Mouse (Mus musculus) limb, embryonic 11.5 days (tissue): ENCODE measurements around the gene Rrp7a. TPM values are rescaled to one million over a fixed set of nuclear protein-coding genes. Genes with fewer than 3 reads are reported as not detected.
"Not testable (repeated sequence)": the region's sequence is repeated elsewhere in the genome, so short reads cannot be mapped to it uniquely, and the experiment has no call there.

ENCODE experiments used
- ATAC-seq: fragments of 200-750 bp; cut with Nextera tagmentation; 2 replicates; pipeline ENCODE4 v1.8.0; 2017; ENCODE audit warnings: low read depth; ENCODE audit not compliant: insufficient number of reproducible peaks, low FRiP score, low TSS enrichment
- DNase-seq: peaks from one replicate; pipeline ENCODE4 v3.0.0-alpha.2; 2015; ENCODE audit warnings: low spot score
- H3K27ac ChIP-seq: fragments of 300-500 bp; sonication (generic); replicated peaks from 2 replicates; pipeline ENCODE4 v1.5.1; 2014; ENCODE audit warnings: low read depth, mild to moderate bottlenecking, low read length
- H3K27me3 ChIP-seq: fragments of 300-500 bp; sonication (generic); 2 replicates; pipeline ENCODE4 v1.6.1; 2014; ENCODE audit warnings: mild to moderate bottlenecking, low read length, mixed read lengths; ENCODE audit not compliant: control insufficient read depth, insufficient read depth
- H3K36me3 ChIP-seq: fragments of 300-500 bp; sonication (generic); 2 replicates; pipeline ENCODE4 v1.6.1; 2014; ENCODE audit warnings: mild to moderate bottlenecking, low read length, moderate library complexity, mixed read lengths; ENCODE audit not compliant: control insufficient read depth, insufficient read depth
- H3K4me1 ChIP-seq: fragments of 300-500 bp; sonication (generic); 2 replicates; pipeline ENCODE4 v1.6.1; 2014; ENCODE audit warnings: low read length, mixed read lengths; ENCODE audit not compliant: control insufficient read depth, insufficient read depth
- H3K4me2 ChIP-seq: fragments of 300-500 bp; sonication (generic); 2 replicates; pipeline ENCODE4 v1.6.1; 2014; ENCODE audit warnings: low read depth, mild to moderate bottlenecking, moderate library complexity; ENCODE audit not compliant: severe bottlenecking
- H3K4me3 ChIP-seq: fragments of 300-500 bp; sonication (generic); 2 replicates; pipeline ENCODE4 v1.5.1; 2014; ENCODE audit warnings: low read depth, low read length
- H3K9ac ChIP-seq: fragments of 300-500 bp; sonication (generic); 2 replicates; pipeline ENCODE4 v1.6.1; 2014; ENCODE audit warnings: mild to moderate bottlenecking, low read length
- H3K9me3 ChIP-seq: fragments of 300-500 bp; sonication (generic); 2 replicates; pipeline ENCODE4 v1.6.1; 2016; ENCODE audit warnings: low read length; ENCODE audit not compliant: control insufficient read depth
- WGBS: fragments of 180-500 bp; shearing (Covaris S2); extraction: QIAGEN DNeasy Blood & Tissue Kit; methylation state at CpG from one replicate; pipeline ENCODE4 v1.1.7; 2014; 5-methylcytosine and 5-hydroxymethylcytosine counted together
- polyA plus RNA-seq: library from polyadenylated mRNA; unstranded; fragments of >200 nt; fragmentation: Nextera tagmentation; extraction: Ambion mirVana; gene quantifications from 2 replicates; pipeline ENCODE4 v1.2.1, GENCODE M21; 2014

Rrp7a gene
- polyA plus RNA-seq, 1 experiment from 2014 or later: 53.5 TPM

DNA sequence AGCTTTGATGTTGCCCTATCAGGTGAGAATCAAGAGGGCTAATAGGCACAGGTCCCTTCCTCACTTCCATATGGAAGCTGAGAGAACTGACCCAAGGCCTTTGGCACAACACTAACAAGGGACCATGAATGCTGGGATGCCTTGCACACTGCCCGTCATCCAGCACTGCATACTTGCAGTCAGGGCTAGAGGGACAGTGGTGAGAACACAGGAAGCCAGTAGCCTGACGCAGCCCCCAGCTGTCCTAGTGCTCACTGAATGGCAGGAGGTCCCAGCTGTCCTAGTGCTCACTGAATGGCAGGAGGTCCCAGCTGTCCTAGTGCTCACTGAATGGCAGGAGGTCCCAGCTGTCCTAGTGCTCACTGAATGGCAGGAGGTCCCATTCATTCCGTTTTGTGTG is 4.4 kb upstream of the Rrp7a start:
- not testable (repeated sequence) for DNase-seq, H3K9ac ChIP-seq, H3K27me3 ChIP-seq, ATAC-seq, H3K9me3 ChIP-seq, H3K4me3 ChIP-seq, H3K4me1 ChIP-seq, H3K4me2 ChIP-seq, H3K27ac ChIP-seq
- peaks cover 26% of the 10 kb centered on the region for H3K36me3 ChIP-seq
- WGBS: 84% methylated on average over 3 of the region's 3 CpGs

DNA sequence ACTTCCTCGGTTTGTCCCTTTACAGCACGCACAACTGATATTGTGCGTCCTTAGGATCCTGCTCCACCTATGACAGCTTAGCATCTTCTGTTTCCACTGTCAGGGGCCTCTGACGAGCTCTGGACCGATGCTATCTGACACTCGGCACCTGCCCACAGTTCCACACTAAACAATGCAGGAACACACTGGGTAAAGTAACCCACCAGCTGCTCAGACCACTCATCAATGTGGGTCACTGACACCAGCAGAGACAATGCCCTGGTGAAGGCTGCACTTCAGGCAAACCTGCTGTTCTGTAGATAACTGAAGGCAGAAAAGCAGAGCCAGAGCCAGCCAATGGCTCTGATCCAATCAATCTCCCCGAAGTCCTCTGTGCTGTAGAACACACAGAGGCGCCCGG is 4.0 kb upstream of the Rrp7a start:
- no peak overlapping the region for H3K4me2 ChIP-seq
- ATAC-seq (no peak), DNase-seq (no peak)
- 94% methylated on average over 9 of the region's 9 CpGs for WGBS
- no peaks in the 10 kb centered on the region for H3K9me3 ChIP-seq
- H3K4me1 ChIP-seq: peaks cover 3% of the 10 kb centered on the region; the same call in 1 of the 2 replicates
- no peak overlapping the region for H3K27ac ChIP-seq
- H3K36me3 ChIP-seq: peaks cover 26% of the 10 kb centered on the region
- no peak overlapping the region for H3K4me3 ChIP-seq
- no peak overlapping the region for H3K9ac ChIP-seq
- H3K27me3 ChIP-seq: no peaks in the 10 kb centered on the region

- H3K4me3 ChIP-seq: no peak overlapping the region
- WGBS: 62% methylated on average over 5 of the region's 5 CpGs
- no peak overlapping the region for H3K4me2 ChIP-seq
- no peaks in the 10 kb centered on the region for H3K9me3 ChIP-seq
- H3K27ac ChIP-seq: 0 out of 2 replicates have a peak overlapping the region, but pooled peaks have one; percentile 18
- no peak overlapping the region; the same call in 1 of the 2 replicates for H3K9ac ChIP-seq
- ATAC-seq: no peak
- DNase-seq: no peak
- peaks cover 3% of the 10 kb centered on the region; the same call in 1 of the 2 replicates for H3K4me1 ChIP-seq
- H3K27me3 ChIP-seq: no peaks in the 10 kb centered on the region
- peaks cover 19% of the 10 kb centered on the region for H3K36me3 ChIP-seq
These were observed 2.0 kb upstream of the Rrp7a start for GRCm38 (mm10) chr15:83124625-83125024.

GRCm38 (mm10) chr15:83121709-83122565 is 664 bp downstream of the Rrp7a start:
- H3K27ac ChIP-seq: 0 out of 2 replicates have a peak overlapping the region, but pooled peaks have one; percentile 30
- H3K4me2 ChIP-seq: peak overlapping the region; percentile 78
- ATAC-seq (peak; percentile 41; the same call in 1 of the 2 replicates), DNase-seq (peak; percentile 49)
- peak overlapping the region; percentile 89 for H3K4me3 ChIP-seq
- H3K9ac ChIP-seq: peak overlapping the region; percentile 56
- peaks cover 3% of the 10 kb centered on the region; the same call in 1 of the 2 replicates for H3K4me1 ChIP-seq
- peaks cover 14% of the 10 kb centered on the region; the same call in 1 of the 2 replicates for H3K36me3 ChIP-seq
- whole genome bisulfite sequencing: 4% methylated on average over 39 of the region's 43 CpGs
- no peaks in the 10 kb centered on the region for H3K27me3 ChIP-seq
- H3K9me3 ChIP-seq: no peaks in the 10 kb centered on the region

DNA sequence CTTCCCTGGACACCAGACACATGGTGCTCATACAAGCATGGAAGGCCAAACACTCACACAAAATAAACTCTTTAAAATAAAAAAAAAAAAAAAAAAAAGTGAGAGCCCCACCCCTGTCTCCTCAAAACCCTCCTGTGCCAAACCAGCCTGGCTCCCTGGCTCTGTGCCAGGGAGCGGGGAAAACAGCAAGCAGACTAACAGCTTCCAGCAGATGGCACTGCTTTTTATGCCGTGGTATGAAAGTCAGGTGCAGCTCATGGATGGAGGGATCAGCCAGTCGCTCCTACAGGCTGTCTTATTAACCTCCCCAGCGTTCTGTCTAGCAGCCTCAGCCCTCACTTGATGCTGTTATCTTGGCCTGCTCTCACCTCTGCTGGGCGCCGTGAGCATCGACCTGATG is 4.2 kb downstream of the Rrp7a start:
- Histone ChIP-seq H3K4me2 (no peak overlapping the region), H3K9ac (no peak overlapping the region), H3K4me3 (no peak overlapping the region), H3K36me3 (peaks cover 6% of the 10 kb centered on the region; the same call in 1 of the 2 replicates), H3K4me1 (peaks cover 3% of the 10 kb centered on the region; the same call in 1 of the 2 replicates), H3K27me3 (no peaks in the 10 kb centered on the region), H3K9me3 (no peaks in the 10 kb centered on the region), H3K27ac (no peak overlapping the region)
- no peak for DNase-seq
- WGBS: 82% methylated on average over 7 of the region's 7 CpGs
- ATAC-seq: no peak

GRCm38 (mm10) chr15:83115071-83115470 is 7.5 kb downstream of the Rrp7a start:
- DNase-seq: no peak
- peaks cover 6% of the 10 kb centered on the region; the same call in 1 of the 2 replicates for H3K36me3 ChIP-seq

DNA sequence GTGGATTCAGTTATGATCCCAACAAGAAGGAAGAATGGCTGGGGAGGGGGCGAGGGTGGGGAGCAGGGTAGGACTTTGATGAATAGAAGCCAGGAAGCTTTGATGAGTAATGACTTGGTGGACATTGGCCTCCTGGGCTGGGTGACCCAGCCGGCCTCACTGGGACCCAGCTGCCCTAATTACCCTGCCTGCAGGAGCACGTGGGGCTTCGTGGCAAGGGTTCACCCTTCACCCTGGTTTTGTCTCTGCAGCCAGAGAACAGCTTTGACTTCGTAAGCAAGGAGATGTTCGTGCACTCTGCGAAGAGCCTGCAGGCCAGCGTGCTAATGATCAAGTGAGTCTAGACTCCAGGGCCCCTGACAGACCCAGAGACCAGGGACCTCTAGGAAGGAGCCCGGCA is 8.5 kb downstream of the Rrp7a start:
- H3K4me2 ChIP-seq: no peak overlapping the region
- H3K27me3 ChIP-seq: no peaks in the 10 kb centered on the region
- H3K9me3 ChIP-seq: no peaks in the 10 kb centered on the region
- DNase-seq (no peak), ATAC-seq (no peak)
- peaks cover 3% of the 10 kb centered on the region; the same call in 1 of the 2 replicates for H3K36me3 ChIP-seq
- 0 out of 2 replicates have a peak, but pooled peaks cover 2% of the 10 kb centered on the region for H3K4me1 ChIP-seq
- H3K4me3 ChIP-seq: no peak overlapping the region
- H3K27ac ChIP-seq: no peak overlapping the region
- 71% methylated on average over 9 of the region's 9 CpGs for WGBS
- no peak overlapping the region for H3K9ac ChIP-seq

More at GRCm38 (mm10) chr15:83115071-83115470, 7.5 kb downstream of the Rrp7a start:
- Histone ChIP-seq H3K9me3 (no peaks in the 10 kb centered on the region), H3K4me2 (no peak overlapping the region), H3K4me3 (no peak overlapping the region), H3K9ac (no peak overlapping the region), H3K4me1 (0 out of 2 replicates have a peak, but pooled peaks cover 2% of the 10 kb centered on the region), H3K27ac (no peak overlapping the region), H3K27me3 (no peaks in the 10 kb centered on the region)
- 89% methylated on average over 6 of the region's 6 CpGs for WGBS
- ATAC-seq: no peak

DNA sequence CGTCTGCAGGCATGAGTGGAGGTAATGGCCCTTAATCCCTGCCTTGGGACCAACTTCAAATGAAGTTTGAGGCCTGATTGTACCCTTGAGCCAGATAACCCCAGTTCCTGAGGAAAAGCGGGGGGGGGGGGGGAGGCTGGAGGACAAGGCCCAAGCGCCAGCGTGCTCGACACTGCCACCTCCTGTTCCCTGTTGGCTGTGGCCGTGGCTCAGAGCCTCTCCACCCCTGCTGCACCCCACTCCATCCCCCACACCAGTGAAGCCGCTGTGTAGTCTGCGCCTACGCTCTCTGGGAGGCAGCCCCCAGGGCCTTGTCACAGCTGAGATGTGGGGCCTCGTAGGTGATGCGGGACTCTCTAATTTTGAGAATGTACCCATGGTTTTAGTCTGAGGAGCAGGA is 9.7 kb downstream of the Rrp7a start:
- H3K27me3 ChIP-seq: no peaks in the 10 kb centered on the region
- H3K4me3 ChIP-seq: no peak overlapping the region
- H3K4me2 ChIP-seq: no peak overlapping the region
- 0 out of 2 replicates have a peak, but pooled peaks cover 2% of the 10 kb centered on the region for H3K4me1 ChIP-seq
- ATAC-seq (no peak), DNase-seq (peak; percentile 80)
- no peaks in the 10 kb centered on the region for H3K9me3 ChIP-seq
- H3K36me3 ChIP-seq: no peaks in the 10 kb centered on the region
- no peak overlapping the region for H3K27ac ChIP-seq
- no peak overlapping the region for H3K9ac ChIP-seq
- WGBS: 14% methylated on average over 10 of the region's 11 CpGs
